24 mouse cellular contexts compared by ENCODE assay signal in the genomic region with DNA sequence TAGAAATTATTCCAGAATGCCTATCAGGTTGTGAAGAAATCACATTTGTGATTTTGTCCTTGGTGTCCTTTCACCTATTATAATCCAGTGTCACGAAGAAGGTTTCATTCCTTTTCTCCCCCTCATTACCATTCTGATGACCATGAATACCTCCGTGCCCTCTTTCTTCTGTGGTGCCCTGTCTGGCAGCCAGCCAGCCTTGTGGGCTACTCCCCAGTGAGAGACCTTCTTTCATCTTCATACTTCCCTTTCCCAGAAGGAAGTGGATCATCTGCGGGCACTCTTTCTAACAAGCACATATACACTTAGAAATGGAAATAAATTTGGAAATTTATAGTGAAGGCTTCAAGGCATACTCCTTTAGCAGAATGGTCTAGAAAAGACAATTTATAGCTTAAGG. TPM values are rescaled to one million over a fixed set of nuclear protein-coding genes. Genes with fewer than 3 reads are reported as not detected.
"Had no signal": no experiment of that assay in that cellular context is flagged by ENCODE, and none has a peak within 500 bp of the region (broad histone marks: within the 10 kb centered on the region; RNA-seq: fewer than 3 reads in every experiment).

No protein-coding gene starts in this region.

- DNase-seq: kidney, adult 2 months; kidney, postnatal 25 days; layer of hippocampus, adult 9-11 months; liver; lung, adult 18-20 months; lung, postnatal 10 days; lung, postnatal 4 days; right cerebral cortex, adult 18-20 months; right cerebral cortex, postnatal 14 days; right cerebral cortex, postnatal 4 days; thymus, adult 18-20 months; thymus, postnatal 36 days had no signal

- H3K4me2 ChIP-seq: limb, embryonic 13.5 days; liver, embryonic 12.5 days; liver, embryonic 15.5 days; lung, embryonic 15.5 days; midbrain, embryonic 12.5 days; neural tube, embryonic 13.5 days had no signal

- ATAC-seq: liver, embryonic 12.5 days; midbrain, embryonic 16.5 days had no signal

- H3K9ac ChIP-seq: limb, embryonic 13.5 days; liver, embryonic 12.5 days; liver, embryonic 15.5 days; lung, embryonic 15.5 days; midbrain, embryonic 12.5 days; neural tube, embryonic 13.5 days had no signal

- H3K36me3 ChIP-seq: limb, embryonic 10.5 days; limb, embryonic 13.5 days; liver, embryonic 12.5 days; liver, embryonic 15.5 days; lung, embryonic 15.5 days; midbrain, embryonic 12.5 days; neural tube, embryonic 13.5 days had no signal

- H3K27ac ChIP-seq: kidney, postnatal 0 days; layer of hippocampus, adult 2 months; limb, embryonic 10.5 days; limb, embryonic 13.5 days; liver, embryonic 12.5 days; liver, embryonic 15.5 days; lung, embryonic 15.5 days; midbrain, embryonic 12.5 days; neural tube, embryonic 13.5 days; stomach, postnatal 0 days had no signal

- H3K9me3 ChIP-seq: limb, embryonic 10.5 days; limb, embryonic 13.5 days; liver, embryonic 12.5 days; liver, embryonic 15.5 days; lung, embryonic 15.5 days; midbrain, embryonic 12.5 days; neural tube, embryonic 13.5 days had no signal

- H3K4me1 ChIP-seq: limb, embryonic 10.5 days; limb, embryonic 13.5 days; liver, embryonic 12.5 days; liver, embryonic 15.5 days; lung, embryonic 15.5 days; midbrain, embryonic 12.5 days; neural tube, embryonic 13.5 days had no signal

- H3K27me3 ChIP-seq: limb, embryonic 13.5 days; liver, embryonic 12.5 days; liver, embryonic 15.5 days; lung, embryonic 15.5 days; midbrain, embryonic 12.5 days; neural tube, embryonic 13.5 days had no signal

- H3K4me3 ChIP-seq: layer of hippocampus, adult 2 months; limb, embryonic 10.5 days; limb, embryonic 13.5 days; liver, embryonic 12.5 days; liver, embryonic 15.5 days; lung, embryonic 15.5 days; midbrain, embryonic 12.5 days; myocyte; neural tube, embryonic 13.5 days had no signal

RNA-seq across cellular contexts. Expression of a gene that starts 26.7 kb away (rescaled TPM):
- polyA plus RNA-seq: myocyte had no signal
